Comparison of ENCODE assay signal across 10 mouse cellular contexts in the genomic region with DNA sequence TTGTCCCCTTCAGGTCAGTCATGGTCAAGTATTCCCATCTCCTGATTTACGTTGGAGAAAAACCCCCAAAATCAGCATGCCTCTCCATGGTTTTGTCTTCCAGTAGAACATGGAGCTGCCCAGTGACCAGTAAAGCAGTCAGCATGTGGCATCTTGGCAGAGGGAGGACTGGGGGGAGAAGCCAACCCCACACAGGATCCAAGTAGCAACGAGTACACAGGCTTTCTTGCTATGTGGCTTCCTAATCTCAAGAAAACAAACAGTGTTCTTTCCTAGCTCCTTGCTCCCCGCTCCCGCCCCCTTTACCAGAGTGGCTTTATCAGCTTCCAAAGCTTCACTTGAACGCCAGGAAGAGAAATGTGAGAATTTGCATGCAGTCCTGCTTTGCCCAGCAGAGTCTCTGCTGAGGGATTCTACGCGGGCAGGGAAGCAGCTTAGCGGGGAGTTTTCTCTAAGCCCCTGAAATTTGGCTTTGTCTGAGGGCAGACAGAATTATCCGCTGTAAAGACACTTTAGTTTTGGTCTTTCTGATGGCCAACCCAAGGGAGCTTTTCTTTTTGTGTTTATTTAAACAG.
DNase-seq lines count a peak whose midpoint lies in the region; ATAC-seq and TF ChIP-seq lines count a peak whose summit lies in the region.
"Had no signal": no experiment of that assay in that cellular context is flagged by ENCODE, and none has a peak within 500 bp of the region (broad histone marks: within the 10 kb centered on the region; RNA-seq: fewer than 3 reads in every experiment).

No protein-coding gene starts in this region.

- no peak for TF ChIP-seq EP300 in liver, postnatal 0 days (IDR thresholded peaks at IDR 0.05; ENCODE audit: low read depth)

- no peak overlapping the region for H3K27ac ChIP-seq in liver, postnatal 0 days (ENCODE audit: low read depth)
- H3K27ac ChIP-seq: embryonic facial prominence, embryonic 15.5 days; liver, embryonic 14.5 days had no signal

- no peak overlapping the region for H3K4me3 ChIP-seq in lung, adult 2 months (replicated peaks; ENCODE audit: extremely low read depth, low read depth, low read length)
- H3K4me3 ChIP-seq in liver, postnatal 0 days (ENCODE audit: low read depth, low read length), result no peak overlapping the region
- H3K4me3 ChIP-seq: embryonic facial prominence, embryonic 15.5 days had no signal

- H3K4me1 ChIP-seq in lung, adult 2 months (ENCODE audit: control insufficient read depth, insufficient read depth, low read length), result no peaks in the 10 kb centered on the region
- H3K4me1 ChIP-seq in liver, postnatal 0 days (ENCODE audit: insufficient read depth), result no peaks in the 10 kb centered on the region
- H3K4me1 ChIP-seq: embryonic facial prominence, embryonic 15.5 days had no signal

- ATAC-seq in liver, postnatal 0 days, result no peak

- no peaks in the 10 kb centered on the region for H3K36me3 ChIP-seq in liver, postnatal 0 days (replicated peaks; ENCODE audit: insufficient read depth, low read length)
- H3K36me3 ChIP-seq: embryonic facial prominence, embryonic 15.5 days had no signal

- H3K9me3 ChIP-seq in liver, postnatal 0 days (ENCODE audit: low read length), result no peaks in the 10 kb centered on the region
- H3K9me3 ChIP-seq: embryonic facial prominence, embryonic 15.5 days had no signal

- no peak overlapping the region for H3K9ac ChIP-seq in liver, postnatal 0 days (replicated peaks)
- H3K9ac ChIP-seq: embryonic facial prominence, embryonic 15.5 days; liver, embryonic 14.5 days had no signal

- no peak for TF ChIP-seq POLR2A in lung, adult 2 months (IDR thresholded peaks at IDR 0.05; ENCODE audit: borderline replicate concordance, extremely low read depth, low read depth, low read length)

- no peak for TF ChIP-seq CTCF in lung, adult 2 months (IDR thresholded peaks at IDR 0.05; ENCODE audit: insufficient read depth, low read length)
- TF ChIP-seq CTCF in liver, postnatal 0 days (IDR thresholded peaks at IDR 0.05; ENCODE audit: low read depth), result no peak

- no peak overlapping the region for H3K4me2 ChIP-seq in liver, postnatal 0 days (ENCODE audit: low read depth, low read length)
- H3K4me2 ChIP-seq: embryonic facial prominence, embryonic 15.5 days had no signal

- no peaks in the 10 kb centered on the region for H3K27me3 ChIP-seq in liver, postnatal 0 days (ENCODE audit: insufficient read depth, low read length)
- H3K27me3 ChIP-seq: embryonic facial prominence, embryonic 15.5 days had no signal

- peak; percentile 21 for DNase-seq in lung, postnatal 10 days
- DNase-seq in lung, adult 2 months, result no peak
- peak; percentile 37 to 69 for DNase-seq in cerebellum, postnatal 14 days
- peak; percentile 6 for DNase-seq in heart, postnatal 4 days
- no peak for DNase-seq in liver, postnatal 0 days
- no peak for DNase-seq in spleen, postnatal 14 days (ENCODE audit: low spot score in 2 of 2)
- DNase-seq in kidney, postnatal 25 days, result no peak
- DNase-seq: kidney, adult 8-10 months had no signal

- WGBS in lung, adult 2 months, result 24% methylated on average over 9 of the region's 9 CpGs
- WGBS in liver, postnatal 0 days (ENCODE audit: insufficient replicate concordance), result 37% methylated on average over 9 of the region's 9 CpGs

Comparison
In these comparisons a context has a peak if more than half of its experiments do, and no peak if none do; other contexts are left out.
1. DNase-seq: peak in lung, postnatal 10 days (single experiment), cerebellum, postnatal 14 days (2 of 2) and heart, postnatal 4 days (single experiment); none in lung, adult 2 months (single experiment), liver, postnatal 0 days (single experiment), spleen, postnatal 14 days (0 of 2) and kidney, postnatal 25 days (0 of 2).